In the genomic region with DNA sequence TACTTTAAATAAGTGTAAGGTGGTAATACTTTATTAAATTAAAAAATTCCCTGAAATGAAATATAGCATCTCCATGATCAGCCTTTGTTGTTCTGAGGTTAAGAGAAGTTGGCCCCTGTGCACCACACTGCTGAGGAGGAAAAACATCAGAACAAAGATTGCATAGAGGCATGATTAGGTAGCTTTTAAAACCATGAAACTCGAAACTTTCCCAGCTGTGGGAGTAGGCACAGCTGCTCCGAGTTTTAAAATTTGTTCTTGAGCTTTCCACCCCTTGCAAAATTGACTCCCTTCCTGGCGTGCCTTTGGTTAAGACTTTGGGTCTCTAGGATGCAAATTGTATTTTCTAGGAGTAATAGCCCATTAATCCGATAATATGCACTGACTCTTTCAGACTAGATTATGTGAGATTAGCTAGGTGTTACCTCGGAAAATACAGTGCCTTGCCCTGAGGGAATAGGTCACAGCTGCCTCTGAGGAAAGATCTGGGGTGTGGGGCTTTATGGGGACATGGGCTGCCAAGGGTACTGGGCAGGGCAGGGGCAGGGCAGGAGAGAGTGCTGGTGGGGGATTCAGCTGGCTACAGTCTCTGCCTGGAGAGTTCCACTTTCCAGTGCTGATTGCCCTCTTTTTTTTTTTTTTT, we compare ENCODE assay signal across 25 mouse cellular contexts.
DNase-seq lines count a peak whose midpoint lies in the region; ATAC-seq and TF ChIP-seq lines count a peak whose summit lies in the region.
"Had no signal": no experiment of that assay in that cellular context is flagged by ENCODE, and none has a peak within 500 bp of the region (broad histone marks: within the 10 kb centered on the region; RNA-seq: fewer than 3 reads in every experiment).

No protein-coding gene starts in this region.

- H3K36me3 ChIP-seq in kidney, postnatal 0 days (ENCODE audit: insufficient read depth, low read length) = no peaks in the 10 kb centered on the region
- H3K36me3 ChIP-seq in limb, embryonic 15.5 days = no peaks in the 10 kb centered on the region
- H3K36me3 ChIP-seq in forebrain, embryonic 11.5 days (ENCODE audit: control insufficient read depth, insufficient read depth, low read length) = no peaks in the 10 kb centered on the region
- H3K36me3 ChIP-seq: forebrain, embryonic 12.5 days; heart, embryonic 10.5 days; liver, embryonic 15.5 days; lung, embryonic 15.5 days; midbrain, embryonic 13.5 days had no signal

- H3K9ac ChIP-seq in kidney, postnatal 0 days (ENCODE audit: low read depth, low read length) = no peak overlapping the region
- H3K9ac ChIP-seq in limb, embryonic 15.5 days = no peak overlapping the region
- no peak overlapping the region for H3K9ac ChIP-seq in forebrain, embryonic 11.5 days (ENCODE audit: low read length)
- H3K9ac ChIP-seq: forebrain, embryonic 12.5 days; liver, embryonic 15.5 days; lung, embryonic 15.5 days; midbrain, embryonic 13.5 days had no signal

- H3K4me2 ChIP-seq in kidney, postnatal 0 days (ENCODE audit: low read length) = no peak overlapping the region
- no peak overlapping the region for H3K4me2 ChIP-seq in limb, embryonic 15.5 days
- H3K4me2 ChIP-seq in forebrain, embryonic 11.5 days (ENCODE audit: low read depth, low read length, severe bottlenecking) = no peak overlapping the region
- H3K4me2 ChIP-seq: forebrain, embryonic 12.5 days; liver, embryonic 15.5 days; lung, embryonic 15.5 days; midbrain, embryonic 13.5 days had no signal

- 22% methylated on average over 5 of the region's 5 CpGs for WGBS in kidney, postnatal 0 days
- WGBS in limb, embryonic 15.5 days = 15% methylated on average over 5 of the region's 5 CpGs
- 42% methylated on average over 5 of the region's 5 CpGs for WGBS in forebrain, embryonic 11.5 days

- H3K27ac ChIP-seq in kidney, postnatal 0 days = no peak overlapping the region
- peak overlapping the region; percentile 57; the same call in 1 of the 2 replicates for H3K27ac ChIP-seq in limb, embryonic 15.5 days
- no peak overlapping the region for H3K27ac ChIP-seq in forebrain, embryonic 11.5 days (ENCODE audit: low read depth, low read length)
- H3K27ac ChIP-seq: forebrain, embryonic 12.5 days; gastrocnemius, adult 2 months; heart, embryonic 10.5 days; liver, embryonic 15.5 days; lung, embryonic 15.5 days; midbrain, embryonic 13.5 days had no signal

- no peak; the same call in 1 of the 2 replicates for ATAC-seq in kidney, postnatal 0 days (replicated peaks; ENCODE audit: low FRiP score, low read depth)
- peak; percentile 84; the same call in 1 of the 2 replicates for ATAC-seq in limb, embryonic 15.5 days (ENCODE audit: insufficient number of reproducible peaks, low FRiP score, low TSS enrichment, low read depth)
- no peak for ATAC-seq in forebrain, embryonic 11.5 days (replicated peaks; ENCODE audit: low FRiP score)
- ATAC-seq: activated CD4-positive, CD25-positive, alpha-beta regulatory T cell, adult 4 months; hindbrain, embryonic 16.5 days; intestine, postnatal 0 days; midbrain, embryonic 13.5 days had no signal

- peak; percentile 40 for DNase-seq in embryo, embryonic 10.5 days (ENCODE audit: low spot score)
- DNase-seq in embryo, embryonic 10 days (ENCODE audit: low spot score) = no peak
- peak; percentile 73 for DNase-seq in kidney, postnatal 0 days (ENCODE audit: low spot score)
- DNase-seq in kidney, postnatal 36 days = no peak
- peak; percentile 53 for DNase-seq in fibroblast of lung, adult 2 months (ENCODE audit: low read depth)
- DNase-seq in forebrain, embryonic 11.5 days (ENCODE audit: low spot score) = no peak
- DNase-seq in left cerebral cortex, adult 18-20 months (ENCODE audit: low spot score in 2 of 2) = no peak
- DNase-seq: adrenal gland, postnatal 14 days; cerebellum, adult 8-10 months; cerebellum, postnatal 36 days; gastrocnemius, adult 2 months; heart, postnatal 4 days; left cerebral cortex, postnatal 4 days; lung, postnatal 36 days; thymus, postnatal 25 days had no signal

- H3K4me1 ChIP-seq in kidney, postnatal 0 days (replicated peaks; ENCODE audit: insufficient read depth, low read length) = no peaks in the 10 kb centered on the region
- peaks cover 22% of the 10 kb centered on the region for H3K4me1 ChIP-seq in limb, embryonic 15.5 days
- no peaks in the 10 kb centered on the region for H3K4me1 ChIP-seq in forebrain, embryonic 11.5 days (replicated peaks; ENCODE audit: control insufficient read depth, insufficient read depth, low read length)
- H3K4me1 ChIP-seq: forebrain, embryonic 12.5 days; heart, embryonic 10.5 days; liver, embryonic 15.5 days; lung, embryonic 15.5 days; midbrain, embryonic 13.5 days had no signal

- H3K27me3 ChIP-seq in kidney, postnatal 0 days (ENCODE audit: insufficient read depth, low read length) = no peaks in the 10 kb centered on the region
- no peaks in the 10 kb centered on the region for H3K27me3 ChIP-seq in limb, embryonic 15.5 days
- H3K27me3 ChIP-seq in forebrain, embryonic 11.5 days (ENCODE audit: control insufficient read depth, insufficient read depth, low read length) = no peaks in the 10 kb centered on the region
- H3K27me3 ChIP-seq: forebrain, embryonic 12.5 days; liver, embryonic 15.5 days; lung, embryonic 15.5 days; megakaryocyte, embryonic 14.5 days; midbrain, embryonic 13.5 days had no signal

- no peak overlapping the region for H3K4me3 ChIP-seq in kidney, postnatal 0 days (replicated peaks; ENCODE audit: low read depth, low read length)
- no peak overlapping the region for H3K4me3 ChIP-seq in limb, embryonic 15.5 days
- no peak overlapping the region for H3K4me3 ChIP-seq in forebrain, embryonic 11.5 days (ENCODE audit: low read depth, low read length)
- H3K4me3 ChIP-seq: forebrain, embryonic 12.5 days; gastrocnemius, adult 2 months; heart, embryonic 10.5 days; liver, embryonic 15.5 days; lung, embryonic 15.5 days; megakaryocyte, embryonic 14.5 days; midbrain, embryonic 13.5 days had no signal

- no peak for TF ChIP-seq CTCF in kidney, postnatal 0 days (IDR thresholded peaks at IDR 0.05; ENCODE audit: low read depth)

- H3K9me3 ChIP-seq in kidney, postnatal 0 days (replicated peaks; ENCODE audit: low read length) = no peaks in the 10 kb centered on the region
- no peaks in the 10 kb centered on the region for H3K9me3 ChIP-seq in limb, embryonic 15.5 days
- no peaks in the 10 kb centered on the region for H3K9me3 ChIP-seq in forebrain, embryonic 11.5 days (ENCODE audit: control insufficient read depth, low read length)
- H3K9me3 ChIP-seq: forebrain, embryonic 12.5 days; heart, embryonic 10.5 days; liver, embryonic 15.5 days; lung, embryonic 15.5 days; megakaryocyte, embryonic 14.5 days; midbrain, embryonic 13.5 days had no signal

Comparison
In these comparisons a context has a peak if more than half of its experiments do, and no peak if none do; other contexts are left out.
1. DNase-seq: peak in embryo, embryonic 10.5 days (single experiment), kidney, postnatal 0 days (single experiment) and fibroblast of lung, adult 2 months (single experiment); none in embryo, embryonic 10 days (single experiment), kidney, postnatal 36 days (0 of 2), forebrain, embryonic 11.5 days (single experiment) and left cerebral cortex, adult 18-20 months (0 of 2).